Mouse (Mus musculus) intestine, embryonic 16.5 days (tissue): ENCODE measurements around the gene Tsc22d2. TPM values are rescaled to one million over a fixed set of nuclear protein-coding genes. Genes with fewer than 3 reads are reported as not detected.
A peak's percentile ranks its signal among the peaks of the same experiment; 100 is the strongest.

ENCODE experiments used
- ATAC-seq: fragments of 200-750 bp; cut with Nextera tagmentation; 2 replicates; pipeline ENCODE4 v1.8.0; 2017; ENCODE audit warnings: moderate TSS enrichment, moderate library complexity
- H3K27ac ChIP-seq: fragments of 300-500 bp; sonication (generic); 2 replicates; pipeline ENCODE4 v1.5.1; 2014; ENCODE audit warnings: mild to moderate bottlenecking, low read length
- H3K27me3 ChIP-seq: fragments of 300-500 bp; sonication (generic); replicated peaks from 2 replicates; pipeline ENCODE4 v1.6.1; 2014; ENCODE audit warnings: low read length, control low read depth, mixed read lengths; ENCODE audit not compliant: control insufficient read depth, insufficient read depth
- H3K36me3 ChIP-seq: fragments of 300-500 bp; sonication (generic); 2 replicates; pipeline ENCODE4 v1.6.1; 2014; ENCODE audit warnings: low read length, control low read depth; ENCODE audit not compliant: control insufficient read depth, insufficient read depth
- H3K4me1 ChIP-seq: fragments of 300-500 bp; sonication (generic); 2 replicates; pipeline ENCODE4 v1.6.1; 2014; ENCODE audit warnings: low read length, control low read depth, mixed read lengths; ENCODE audit not compliant: control insufficient read depth, insufficient read depth
- H3K4me2 ChIP-seq: fragments of 300-500 bp; sonication (generic); 2 replicates; pipeline ENCODE4 v1.6.1; 2014; ENCODE audit warnings: low read depth, low read length, control low read depth
- H3K4me3 ChIP-seq: fragments of 300-500 bp; sonication (generic); 2 replicates; pipeline ENCODE4 v1.5.1; 2014; ENCODE audit warnings: mild to moderate bottlenecking, low read length
- H3K9ac ChIP-seq: fragments of 300-500 bp; sonication (generic); 2 replicates; pipeline ENCODE4 v1.6.1; 2014; ENCODE audit warnings: low read depth, low read length
- H3K9me3 ChIP-seq: fragments of 300-500 bp; sonication (generic); 2 replicates; pipeline ENCODE4 v1.6.1; 2016; ENCODE audit warnings: low read length, control low read depth; ENCODE audit not compliant: control insufficient read depth
- WGBS: fragments of 180-500 bp; shearing (Covaris S2); extraction: QIAGEN DNeasy Blood & Tissue Kit; methylation state at CpG from one replicate; pipeline ENCODE4 v1.1.7; 2014; 5-methylcytosine and 5-hydroxymethylcytosine counted together
- polyA plus RNA-seq: library from polyadenylated mRNA; unstranded; fragments of >200 nt; fragmentation: Nextera tagmentation; extraction: Ambion mirVana; gene quantifications from 2 replicates; pipeline ENCODE4 v1.2.1, GENCODE M21; 2015

Tsc22d2 gene
- 5.0 and 6.1 TPM in 2 replicates for polyA plus RNA-seq

- Histone ChIP-seq H3K36me3 (no peaks in the 10 kb centered on the region), H3K9me3 (no peaks in the 10 kb centered on the region), H3K27me3 (no peaks in the 10 kb centered on the region), H3K4me1 (no peaks in the 10 kb centered on the region), H3K27ac (peak within 1 kb of the TSS; percentile 100), H3K9ac (peak within 1 kb of the TSS; percentile 99), H3K4me2 (peak within 1 kb of the TSS; percentile 75), H3K4me3 (peak within 1 kb of the TSS; percentile 99)
- ATAC-seq: peak; percentile 73
- WGBS: under 1% methylated on average over 52 of the region's 52 CpGs
Observed at GRCm38 (mm10) chr3:58414234-58414938, at the start of gene Tsc22d2. Gene Tsc22d2 (plus strand): TSS chr3:58414715.

- Histone ChIP-seq H3K27me3 (no peaks in the 10 kb centered on the region), H3K4me1 (peaks cover 8% of the 10 kb centered on the region), H3K36me3 (no peaks in the 10 kb centered on the region), H3K4me2 (no peak overlapping the region), H3K9me3 (no peaks in the 10 kb centered on the region), H3K27ac (peak overlapping the region; percentile 78), H3K9ac (no peak overlapping the region), H3K4me3 (no peak overlapping the region)
- WGBS: 42% methylated on average over 3 of the region's 3 CpGs
- peak; percentile 71 for ATAC-seq
Observed at GRCm38 (mm10) chr3:58366756-58367155, 47.8 kb upstream of the Tsc22d2 start.

DNA sequence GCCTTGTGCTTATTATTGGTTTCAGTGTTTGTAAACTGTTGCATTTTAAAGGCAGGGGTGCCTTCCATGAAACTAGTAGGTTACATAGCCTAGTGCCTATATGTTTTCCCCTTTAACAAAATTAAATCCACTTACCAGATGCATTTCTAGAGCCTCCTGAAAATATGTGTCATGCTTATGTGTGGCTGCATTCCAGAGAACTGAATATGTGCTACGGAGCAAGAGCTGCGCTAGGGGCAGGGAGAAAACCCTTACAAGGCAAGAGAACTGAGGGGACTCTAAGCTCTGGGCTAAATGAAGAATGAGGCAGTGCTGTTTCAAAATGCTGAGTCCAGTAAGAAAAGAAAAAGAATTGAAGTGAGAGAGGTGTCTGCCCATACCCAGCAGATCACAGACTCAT is 43.7 kb upstream of the Tsc22d2 start:
- WGBS: 36% methylated on average over 2 of the region's 2 CpGs
- peak overlapping the region; percentile 89; the same call in 1 of the 2 replicates for H3K27ac ChIP-seq

GRCm38 (mm10) chr3:58372066-58372904 is 42.2 kb upstream of the Tsc22d2 start:
- Histone ChIP-seq H3K4me1 (peaks cover 19% of the 10 kb centered on the region), H3K9ac (peak overlapping the region; percentile 38), H3K36me3 (no peaks in the 10 kb centered on the region), H3K4me3 (peak overlapping the region; percentile 21), H3K9me3 (no peaks in the 10 kb centered on the region), H3K27ac (peak overlapping the region; percentile 89), H3K4me2 (peak overlapping the region; percentile 44), H3K27me3 (no peaks in the 10 kb centered on the region)
- 7% methylated on average over 9 of the region's 9 CpGs for WGBS
- ATAC-seq: peak; percentile 94

More for the DNA sequence above, 43.7 kb upstream of the Tsc22d2 start:
- H3K36me3 ChIP-seq: no peaks in the 10 kb centered on the region
- H3K9ac ChIP-seq: no peak overlapping the region
- ATAC-seq: no peak
- H3K9me3 ChIP-seq: no peaks in the 10 kb centered on the region
- peaks cover 19% of the 10 kb centered on the region for H3K4me1 ChIP-seq
- no peaks in the 10 kb centered on the region for H3K27me3 ChIP-seq
- no peak overlapping the region for H3K4me3 ChIP-seq
- no peak overlapping the region for H3K4me2 ChIP-seq

- H3K9me3 ChIP-seq: no peaks in the 10 kb centered on the region
- peak overlapping the region; percentile 89 for H3K27ac ChIP-seq
- no peaks in the 10 kb centered on the region for H3K36me3 ChIP-seq
- peak; percentile 56 for ATAC-seq
- no peaks in the 10 kb centered on the region for H3K27me3 ChIP-seq
- peak overlapping the region; percentile 34 for H3K9ac ChIP-seq
- WGBS: 3% methylated on average over 5 of the region's 5 CpGs
- peak overlapping the region; percentile 21 for H3K4me3 ChIP-seq
- peaks cover 20% of the 10 kb centered on the region for H3K4me1 ChIP-seq
- peak overlapping the region; percentile 44 for H3K4me2 ChIP-seq
Observed at GRCm38 (mm10) chr3:58372905-58373208, 41.7 kb upstream of the Tsc22d2 start.

- H3K9ac ChIP-seq: no peak overlapping the region
- no peak overlapping the region for H3K27ac ChIP-seq
- no peak overlapping the region for H3K4me3 ChIP-seq
- no peak for ATAC-seq
- H3K4me2 ChIP-seq: no peak overlapping the region
- no peaks in the 10 kb centered on the region for H3K27me3 ChIP-seq
- H3K9me3 ChIP-seq: no peaks in the 10 kb centered on the region
- WGBS: 84% methylated on average over 5 of the region's 5 CpGs
- no peaks in the 10 kb centered on the region for H3K36me3 ChIP-seq
- H3K4me1 ChIP-seq: peaks cover 20% of the 10 kb centered on the region
Observed at GRCm38 (mm10) chr3:58374281-58374680, 40.2 kb upstream of the Tsc22d2 start.

GRCm38 (mm10) chr3:58376713-58377112 is 37.8 kb upstream of the Tsc22d2 start:
- Histone ChIP-seq H3K9ac (no peak overlapping the region), H3K27me3 (no peaks in the 10 kb centered on the region), H3K4me3 (no peak overlapping the region), H3K4me2 (no peak overlapping the region), H3K36me3 (no peaks in the 10 kb centered on the region), H3K27ac (no peak overlapping the region), H3K4me1 (peaks cover 13% of the 10 kb centered on the region), H3K9me3 (no peaks in the 10 kb centered on the region)
- no peak for ATAC-seq
- WGBS: 67% methylated on average over 3 of the region's 3 CpGs

GRCm38 (mm10) chr3:58377589-58378134 is 36.9 kb upstream of the Tsc22d2 start:
- H3K9me3 ChIP-seq: no peaks in the 10 kb centered on the region
- ATAC-seq: no peak
- WGBS: 36% methylated on average over 5 of the region's 5 CpGs
- no peaks in the 10 kb centered on the region for H3K36me3 ChIP-seq
- no peak overlapping the region for H3K27ac ChIP-seq
- peaks cover 6% of the 10 kb centered on the region; the same call in 1 of the 2 replicates for H3K4me1 ChIP-seq
- no peak overlapping the region for H3K4me3 ChIP-seq
- H3K27me3 ChIP-seq: no peaks in the 10 kb centered on the region
- no peak overlapping the region for H3K9ac ChIP-seq
- no peak overlapping the region for H3K4me2 ChIP-seq

DNA sequence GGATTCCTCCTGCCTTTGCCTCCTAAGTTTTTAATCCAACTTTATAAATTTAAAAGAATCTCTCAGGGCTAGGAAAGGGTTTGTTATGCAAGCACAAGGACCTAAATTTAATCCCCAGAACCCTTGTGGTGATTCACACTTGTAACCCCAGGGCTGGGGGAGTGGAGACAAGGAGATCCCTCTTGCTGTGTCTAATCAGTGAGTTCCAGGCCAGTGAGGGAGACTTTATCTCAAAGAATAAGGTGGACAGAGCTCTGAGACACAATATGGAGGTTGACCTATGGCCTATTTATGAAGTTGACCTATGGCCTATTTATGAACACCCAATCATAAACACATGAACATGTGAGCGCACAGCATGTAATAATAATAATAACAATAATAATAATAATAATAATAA is 31.8 kb upstream of the Tsc22d2 start:
- Histone ChIP-seq H3K9me3 (no peaks in the 10 kb centered on the region), H3K4me2 (no peak overlapping the region), H3K27me3 (no peaks in the 10 kb centered on the region), H3K9ac (no peak overlapping the region), H3K36me3 (no peaks in the 10 kb centered on the region), H3K27ac (no peak overlapping the region), H3K4me1 (0 out of 2 replicates have a peak, but pooled peaks cover 2% of the 10 kb centered on the region), H3K4me3 (no peak overlapping the region)
- no peak for ATAC-seq
- WGBS: 97% methylated on average over 1 of the region's 1 CpGs
